Mouse (Mus musculus) neural tube, embryonic 11.5 days (tissue): ENCODE measurements at regions not wholly inside any gene's neighbourhood (a gene's known extent, or its start where the extent isn't known, plus 50 kb on each side); places are given as distances from the start of the nearest gene placed in this dataset.

Experiments
- ATAC-seq: fragments of 200-750 bp; cut with Nextera tagmentation; 2 replicates; pipeline ENCODE4 v1.8.0; 2017; ENCODE audit warnings: moderate number of reproducible peaks, mild to moderate bottlenecking, moderate TSS enrichment, moderate library complexity; ENCODE audit not compliant: insufficient read depth, low FRiP score, low TSS enrichment
- DNase-seq: peaks from one replicate; pipeline ENCODE4 v3.0.0-alpha.2; 2015; ENCODE audit warnings: low spot score
- H3K27ac ChIP-seq: fragments of 300-500 bp; sonication (generic); 2 replicates; pipeline ENCODE4 v1.5.1; 2014; ENCODE audit warnings: low read depth, mild to moderate bottlenecking, low read length
- H3K27me3 ChIP-seq: fragments of 300-500 bp; sonication (generic); 2 replicates; pipeline ENCODE4 v1.6.1; 2014; ENCODE audit warnings: mild to moderate bottlenecking, low read length, mixed read lengths; ENCODE audit not compliant: control insufficient read depth, insufficient read depth
- H3K36me3 ChIP-seq: fragments of 300-500 bp; sonication (generic); 2 replicates; pipeline ENCODE4 v1.6.1; 2014; ENCODE audit warnings: mild to moderate bottlenecking, low read length, moderate library complexity, mixed read lengths; ENCODE audit not compliant: control insufficient read depth, insufficient read depth
- H3K4me1 ChIP-seq: fragments of 300-500 bp; sonication (generic); 2 replicates; pipeline ENCODE4 v1.6.1; 2014; ENCODE audit warnings: low read length, mixed read lengths; ENCODE audit not compliant: control insufficient read depth, insufficient read depth
- H3K4me2 ChIP-seq: fragments of 300-500 bp; sonication (generic); 2 replicates; pipeline ENCODE4 v1.6.1; 2014; ENCODE audit warnings: low read depth, mild to moderate bottlenecking, moderate library complexity
- H3K4me3 ChIP-seq: fragments of 300-500 bp; sonication (generic); 2 replicates; pipeline ENCODE4 v1.5.1; 2014; ENCODE audit warnings: low read depth, low read length
- H3K9ac ChIP-seq: fragments of 300-500 bp; sonication (generic); 2 replicates; pipeline ENCODE4 v1.6.1; 2014; ENCODE audit warnings: mild to moderate bottlenecking, low read length
- H3K9me3 ChIP-seq: fragments of 300-500 bp; sonication (generic); 2 replicates; pipeline ENCODE4 v1.6.1; 2016; ENCODE audit warnings: low read length; ENCODE audit not compliant: control insufficient read depth
- WGBS: fragments of 180-500 bp; shearing (Covaris S2); extraction: QIAGEN DNeasy Blood & Tissue Kit; methylation state at CpG from one replicate; pipeline ENCODE4 v1.1.7; 2014; 5-methylcytosine and 5-hydroxymethylcytosine counted together

DNA sequence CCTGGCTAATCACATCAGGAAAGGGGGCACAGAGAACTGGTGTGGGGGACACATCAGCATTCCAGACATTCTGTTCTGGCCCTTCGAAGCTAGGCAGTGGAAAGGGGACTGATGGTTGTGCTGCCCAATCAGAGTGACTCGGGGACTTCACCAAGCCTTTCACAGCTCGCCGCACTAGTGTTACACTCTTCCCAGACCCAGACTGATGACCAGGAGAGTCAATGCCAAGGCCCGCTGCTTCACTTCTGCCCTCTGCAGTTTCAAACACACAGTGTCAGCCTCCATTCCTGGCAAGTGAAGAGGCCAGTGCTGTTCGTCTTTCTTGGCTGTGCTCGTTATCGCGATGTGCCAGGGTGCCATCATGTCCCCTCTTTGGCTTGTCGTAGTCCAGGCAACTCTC, 121.7 kb upstream of the Gm10181 start:
- no peak overlapping the region for H3K4me3 ChIP-seq
- no peaks in the 10 kb centered on the region for H3K4me1 ChIP-seq
- WGBS, result 84% methylated on average over 10 of the region's 10 CpGs
- no peak overlapping the region for H3K4me2 ChIP-seq
- no peaks in the 10 kb centered on the region for H3K36me3 ChIP-seq
- H3K9ac ChIP-seq, result no peak overlapping the region
- no peak; the same call in 1 of the 2 replicates for ATAC-seq
- no peaks in the 10 kb centered on the region for H3K9me3 ChIP-seq
- no peaks in the 10 kb centered on the region for H3K27me3 ChIP-seq
- DNase-seq, result no peak
- H3K27ac ChIP-seq, result no peak overlapping the region

DNA sequence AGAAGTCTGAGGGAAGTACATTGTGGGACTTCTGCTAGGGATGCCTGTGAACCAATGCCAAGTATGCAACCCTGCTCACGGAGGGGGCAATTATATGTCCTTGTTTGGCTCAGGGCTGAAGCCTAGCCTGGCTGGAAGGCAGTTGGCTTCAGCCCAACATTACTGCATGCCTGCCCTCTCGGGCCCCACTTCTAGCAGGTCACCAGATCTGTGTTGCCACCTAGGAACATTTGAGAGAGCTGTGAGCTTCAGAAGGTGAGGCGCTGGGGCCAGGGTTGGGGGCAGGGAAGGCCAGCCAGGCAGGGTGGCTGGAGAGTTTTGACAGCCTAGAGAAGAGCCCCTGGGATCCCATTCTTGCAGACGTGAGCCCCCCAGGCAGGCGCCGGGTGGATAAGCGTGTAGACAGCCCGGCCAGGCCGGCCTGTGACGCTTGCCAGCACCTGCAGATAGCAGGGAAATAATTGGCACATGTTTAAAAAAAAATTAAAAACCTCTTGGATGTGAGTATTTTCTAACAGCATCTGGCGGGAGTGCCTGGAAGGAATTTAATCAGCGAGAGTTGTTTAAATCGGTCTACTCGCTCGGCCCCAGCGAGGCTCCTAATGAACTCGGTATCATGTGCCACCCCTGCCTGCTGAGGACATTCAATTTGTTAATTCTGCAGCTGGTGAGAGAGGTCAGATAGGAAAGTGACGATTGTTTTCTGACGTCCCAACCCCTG, 115.0 kb upstream of the Gm10181 start:
- DNase-seq (no peak), ATAC-seq (peak; percentile 39; the same call in 1 of the 2 replicates)
- H3K4me3 ChIP-seq, result no peak overlapping the region
- no peaks in the 10 kb centered on the region for H3K27me3 ChIP-seq
- H3K9ac ChIP-seq, result no peak overlapping the region
- WGBS, result 15% methylated on average over 19 of the region's 19 CpGs
- no peaks in the 10 kb centered on the region for H3K9me3 ChIP-seq
- no peaks in the 10 kb centered on the region for H3K4me1 ChIP-seq
- no peak overlapping the region for H3K27ac ChIP-seq
- peak overlapping the region; percentile 19; the same call in 1 of the 2 replicates for H3K4me2 ChIP-seq
- no peaks in the 10 kb centered on the region for H3K36me3 ChIP-seq

GRCm38 (mm10) chr9:24982796-24983195, 106.4 kb upstream of the Gm10181 start:
- WGBS, result 76% methylated on average over 3 of the region's 3 CpGs
- Histone ChIP-seq H3K9ac (no peak overlapping the region), H3K4me2 (no peak overlapping the region), H3K36me3 (no peaks in the 10 kb centered on the region), H3K27ac (no peak overlapping the region), H3K27me3 (no peaks in the 10 kb centered on the region), H3K9me3 (no peaks in the 10 kb centered on the region), H3K4me3 (no peak overlapping the region), H3K4me1 (no peaks in the 10 kb centered on the region)
- ATAC-seq (no peak), DNase-seq (no peak)

DNA sequence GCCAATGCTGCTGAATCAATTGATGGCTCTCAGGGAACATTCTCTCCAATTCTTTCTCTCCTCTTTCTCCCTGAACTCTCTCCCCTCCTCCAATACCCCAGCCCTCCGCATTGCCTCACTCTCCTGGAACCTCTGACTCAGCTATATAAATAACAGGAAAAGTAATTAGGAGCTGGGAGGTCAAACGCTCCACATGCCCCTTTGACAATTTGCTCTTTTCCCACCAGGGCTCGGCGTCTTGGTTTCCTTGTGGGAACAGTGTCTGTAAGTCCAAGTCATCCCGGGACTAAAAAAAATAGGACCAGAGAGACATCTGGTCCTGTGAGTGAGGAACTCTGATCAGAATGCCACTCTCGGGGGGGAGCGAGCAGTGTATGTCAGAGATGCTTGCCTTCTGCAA, 94.7 kb upstream of the Gm10181 start:
- Histone ChIP-seq H3K4me3 (no peak overlapping the region), H3K9me3 (no peaks in the 10 kb centered on the region), H3K9ac (no peak overlapping the region), H3K4me2 (no peak overlapping the region), H3K36me3 (no peaks in the 10 kb centered on the region), H3K27ac (no peak overlapping the region), H3K27me3 (no peaks in the 10 kb centered on the region), H3K4me1 (no peaks in the 10 kb centered on the region)
- no peak for ATAC-seq
- no peak for DNase-seq
- WGBS, result 47% methylated on average over 7 of the region's 7 CpGs

- ATAC-seq, result no peak
Observed at GRCm38 (mm10) chr9:25021095-25021691, 68.0 kb upstream of the Gm10181 start.

DNA sequence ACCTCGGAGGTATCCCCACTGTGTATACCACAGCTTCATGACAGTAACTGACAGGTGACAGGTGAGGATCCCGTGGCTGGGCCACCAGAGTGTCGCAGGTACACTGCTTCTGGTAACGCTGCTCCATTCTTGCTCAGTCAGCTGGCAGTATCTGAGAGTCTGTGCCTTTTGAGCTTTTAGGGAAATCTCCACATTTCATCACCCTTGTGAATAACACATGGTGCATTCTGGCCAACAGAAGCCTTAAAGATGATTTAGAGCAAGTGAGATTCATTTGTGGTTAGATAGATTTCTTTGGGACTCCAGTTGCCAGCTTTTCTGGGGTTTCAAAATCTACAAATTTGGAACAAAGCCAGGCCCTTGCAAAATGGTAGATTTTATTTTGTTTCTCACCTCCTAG, 66.8 kb upstream of the Gm10181 start:
- 94% methylated on average over 4 of the region's 4 CpGs for WGBS
- no peak overlapping the region for H3K4me3 ChIP-seq

More at GRCm38 (mm10) chr9:25021095-25021691, 68.0 kb upstream of the Gm10181 start:
- no peaks in the 10 kb centered on the region for H3K36me3 ChIP-seq
- no peaks in the 10 kb centered on the region for H3K4me1 ChIP-seq
- H3K9ac ChIP-seq, result no peak overlapping the region
- H3K4me3 ChIP-seq, result no peak overlapping the region
- no peaks in the 10 kb centered on the region for H3K27me3 ChIP-seq
- no peak overlapping the region for H3K27ac ChIP-seq
- no peak for DNase-seq
- 91% methylated on average over 4 of the region's 4 CpGs for WGBS
- H3K9me3 ChIP-seq, result no peaks in the 10 kb centered on the region
- H3K4me2 ChIP-seq, result no peak overlapping the region

GRCm38 (mm10) chr9:25024486-25024885, 64.7 kb upstream of the Gm10181 start:
- WGBS, result 75% methylated on average over 4 of the region's 4 CpGs
- no peaks in the 10 kb centered on the region for H3K36me3 ChIP-seq
- H3K4me1 ChIP-seq, result no peaks in the 10 kb centered on the region
- H3K4me3 ChIP-seq, result no peak overlapping the region
- ATAC-seq, result no peak
- no peak overlapping the region for H3K27ac ChIP-seq
- no peak overlapping the region for H3K4me2 ChIP-seq
- no peaks in the 10 kb centered on the region for H3K9me3 ChIP-seq
- H3K27me3 ChIP-seq, result no peaks in the 10 kb centered on the region
- DNase-seq, result no peak
- H3K9ac ChIP-seq, result no peak overlapping the region

More for the DNA sequence above, 66.8 kb upstream of the Gm10181 start:
- ATAC-seq (no peak), DNase-seq (no peak)
- H3K4me2 ChIP-seq, result no peak overlapping the region
- no peaks in the 10 kb centered on the region for H3K27me3 ChIP-seq
- no peaks in the 10 kb centered on the region for H3K36me3 ChIP-seq
- no peaks in the 10 kb centered on the region for H3K9me3 ChIP-seq
- no peaks in the 10 kb centered on the region for H3K4me1 ChIP-seq
- H3K27ac ChIP-seq, result no peak overlapping the region
- no peak overlapping the region for H3K9ac ChIP-seq

DNA sequence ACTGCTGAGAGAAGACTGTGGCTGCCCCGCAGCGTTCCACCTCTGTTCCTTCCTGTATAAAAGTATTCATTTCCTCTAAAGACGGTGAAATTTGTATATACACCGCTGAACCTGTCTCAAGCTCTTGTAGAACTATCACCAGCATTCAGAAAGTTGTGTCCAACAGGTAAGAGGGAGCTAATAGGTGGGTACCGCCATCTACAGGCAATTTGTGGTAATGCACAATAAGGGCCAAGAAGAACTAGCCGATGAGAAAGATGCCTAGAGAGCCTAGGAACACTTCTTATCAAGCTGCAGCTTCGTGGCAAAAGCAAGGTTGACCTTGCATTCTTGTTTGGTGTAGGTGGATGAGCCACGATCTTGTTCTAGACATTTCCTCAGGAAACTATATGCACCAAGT, 61.6 kb upstream of the Gm10181 start:
- H3K9ac ChIP-seq, result no peak overlapping the region
- DNase-seq (peak; percentile 63), ATAC-seq (no peak)
- H3K36me3 ChIP-seq, result no peaks in the 10 kb centered on the region
- no peaks in the 10 kb centered on the region for H3K27me3 ChIP-seq
- H3K4me2 ChIP-seq, result no peak overlapping the region
- H3K27ac ChIP-seq, result no peak overlapping the region
- H3K4me3 ChIP-seq, result no peak overlapping the region
- H3K4me1 ChIP-seq, result no peaks in the 10 kb centered on the region
- WGBS, result 8% methylated on average over 8 of the region's 8 CpGs
- no peaks in the 10 kb centered on the region for H3K9me3 ChIP-seq

DNA sequence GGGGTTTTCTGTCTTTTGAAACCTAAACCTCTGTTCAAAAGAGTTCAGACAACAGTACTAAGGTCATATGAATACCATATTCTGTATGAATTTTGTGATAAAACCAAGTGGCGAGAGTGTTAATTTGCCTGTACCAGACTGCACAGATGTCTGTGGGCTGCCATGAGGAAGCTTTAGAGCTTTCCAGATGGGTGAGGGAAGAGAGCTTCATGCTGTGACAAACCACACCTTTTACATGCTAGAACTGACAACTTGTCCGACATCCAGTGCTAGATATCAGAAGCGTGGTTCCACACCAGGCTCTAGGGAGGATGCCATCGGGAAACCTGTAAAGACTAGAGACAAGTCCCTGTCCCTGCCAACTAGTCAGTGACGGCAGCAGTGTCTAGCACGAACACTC, 60.9 kb upstream of the Gm10181 start:
- H3K9ac ChIP-seq, result no peak overlapping the region
- no peaks in the 10 kb centered on the region for H3K36me3 ChIP-seq
- no peak overlapping the region for H3K4me2 ChIP-seq
- H3K27ac ChIP-seq, result no peak overlapping the region
- H3K27me3 ChIP-seq, result no peaks in the 10 kb centered on the region
- H3K9me3 ChIP-seq, result no peaks in the 10 kb centered on the region
- ATAC-seq, result no peak
- 67% methylated on average over 6 of the region's 6 CpGs for WGBS
- DNase-seq, result no peak
- no peak overlapping the region for H3K4me3 ChIP-seq
- no peaks in the 10 kb centered on the region for H3K4me1 ChIP-seq
